Mouse (Mus musculus) monocyte, adult 5-6 weeks (primary cell): ENCODE data around the gene Eif4g2. TPM values are rescaled to one million over a fixed set of nuclear protein-coding genes. Genes with fewer than 3 reads are reported as not detected.

Experiments used
- ATAC-seq: fragments of 153-309, 156-312 bp; replicated peaks from 2 replicates; pipeline ENCODE4 v1.8.0; 2017; ENCODE audit warnings: mild to moderate bottlenecking; ENCODE audit not compliant: low TSS enrichment, insufficient number of reproducible peaks, severe bottlenecking, poor library complexity, low FRiP score
- total RNA-seq: library from RNA; stranded (forward); fragments of 200-1000, 200-491, 200-594 nt; gene quantifications from 3 replicates; pipeline ENCODE4 v1.2.3, GENCODE M21; 2017

Eif4g2 gene
- total RNA-seq, 1 experiment from 2014 or later: 709 TPM

- no peak for ATAC-seq
Observed at GRCm38 (mm10) chr7:111075288-111075687, 7.5 kb downstream of the Eif4g2 start.

GRCm38 (mm10) chr7:111072410-111072809, 10.4 kb downstream of the Eif4g2 start:
- no peak for ATAC-seq

- ATAC-seq: no peak
Observed at GRCm38 (mm10) chr7:111070167-111070496, 12.7 kb downstream of the Eif4g2 start.

- ATAC-seq: no peak
Observed at GRCm38 (mm10) chr7:111069439-111070166, 13.2 kb downstream of the Eif4g2 start.

GRCm38 (mm10) chr7:111068181-111068580, 14.6 kb downstream of the Eif4g2 start:
- ATAC-seq: no peak

GRCm38 (mm10) chr7:111062971-111063370, 19.9 kb downstream of the Eif4g2 start:
- no peak for ATAC-seq

GRCm38 (mm10) chr7:111059527-111059926, 23.3 kb downstream of the Eif4g2 start:
- ATAC-seq: no peak

GRCm38 (mm10) chr7:111055984-111056657, 26.7 kb downstream of the Eif4g2 start:
- ATAC-seq: no peak

GRCm38 (mm10) chr7:111055221-111055620, 27.6 kb downstream of the Eif4g2 start:
- ATAC-seq: no peak

- ATAC-seq: peak; percentile 59; the same call in 1 of the 2 replicates
Observed at GRCm38 (mm10) chr7:111049652-111050421, 33.0 kb downstream of the Eif4g2 start.

- no peak for ATAC-seq
Observed at GRCm38 (mm10) chr7:111048920-111049319, 33.9 kb downstream of the Eif4g2 start.

GRCm38 (mm10) chr7:111029046-111029553, 53.7 kb downstream of the Eif4g2 start:
- no peak for ATAC-seq

GRCm38 (mm10) chr7:111028281-111029045, 54.4 kb downstream of the Eif4g2 start, which contains the start of gene Ctr9:
TSS of gene Ctr9 (plus strand) at chr7:111028951.
- ATAC-seq: peak; percentile 95

GRCm38 (mm10) chr7:111024912-111025311, 57.9 kb downstream of the Eif4g2 start:
- no peak for ATAC-seq

GRCm38 (mm10) chr7:111024068-111024594, 58.7 kb downstream of the Eif4g2 start:
- ATAC-seq: no peak

- no peak for ATAC-seq
Observed at GRCm38 (mm10) chr7:111020814-111021213, 62.0 kb downstream of the Eif4g2 start.
